Mouse (Mus musculus) kidney, embryonic 16.5 days (tissue): ENCODE results near the gene Upf2. TPM values are rescaled to one million over a fixed set of nuclear protein-coding genes. Genes with fewer than 3 reads are reported as not detected.
"Not testable (repeated sequence)": the region's sequence is repeated elsewhere in the genome, so short reads cannot be mapped to it uniquely, and the experiment has no call there.

Source experiments
- ATAC-seq: fragments of 200-750 bp; cut with Nextera tagmentation; 2 replicates; pipeline ENCODE4 v1.8.0; 2017; ENCODE audit warnings: moderate TSS enrichment; ENCODE audit not compliant: low FRiP score, low TSS enrichment
- H3K27ac ChIP-seq: fragments of 300-500 bp; sonication (generic); 2 replicates; pipeline ENCODE4 v1.5.1; 2014; ENCODE audit warnings: low read length
- H3K27me3 ChIP-seq: fragments of 300-500 bp; sonication (generic); 2 replicates; pipeline ENCODE4 v1.6.1; 2014; ENCODE audit warnings: low read length, control low read depth, mixed read lengths; ENCODE audit not compliant: insufficient read depth
- H3K36me3 ChIP-seq: fragments of 300-500 bp; sonication (generic); 2 replicates; pipeline ENCODE4 v1.6.1; 2014; ENCODE audit warnings: low read length, control low read depth, mixed read lengths; ENCODE audit not compliant: insufficient read depth
- H3K4me1 ChIP-seq: fragments of 300-500 bp; sonication (generic); 2 replicates; pipeline ENCODE4 v1.6.1; 2014; ENCODE audit warnings: low read length, control low read depth, mixed read lengths; ENCODE audit not compliant: insufficient read depth
- H3K4me2 ChIP-seq: fragments of 300-500 bp; sonication (generic); replicated peaks from 2 replicates; pipeline ENCODE4 v1.6.1; 2014; ENCODE audit warnings: low read depth, low read length
- H3K4me3 ChIP-seq: fragments of 300-500 bp; sonication (generic); 2 replicates; pipeline ENCODE4 v1.5.1; 2014; ENCODE audit warnings: mild to moderate bottlenecking, low read length
- H3K9ac ChIP-seq: fragments of 300-500 bp; sonication (generic); replicated peaks from 2 replicates; pipeline ENCODE4 v1.6.1; 2014; ENCODE audit warnings: low read length
- H3K9me3 ChIP-seq: fragments of 300-500 bp; sonication (generic); 2 replicates; pipeline ENCODE4 v1.6.1; 2016; ENCODE audit warnings: low read length, control low read depth
- WGBS: fragments of 180-500 bp; shearing (Covaris S2); extraction: QIAGEN DNeasy Blood & Tissue Kit; methylation state at CpG from one replicate; pipeline ENCODE4 v1.1.7; 2014; 5-methylcytosine and 5-hydroxymethylcytosine counted together
- polyA plus RNA-seq: library from polyadenylated mRNA; unstranded; fragments of >200 nt; fragmentation: Nextera tagmentation; extraction: Ambion mirVana; gene quantifications from 2 replicates; pipeline ENCODE4 v1.2.1, GENCODE M21; 2015

Upf2 gene
- polyA plus RNA-seq, 1 experiment from 2014 or later, result 11.0 TPM

DNA sequence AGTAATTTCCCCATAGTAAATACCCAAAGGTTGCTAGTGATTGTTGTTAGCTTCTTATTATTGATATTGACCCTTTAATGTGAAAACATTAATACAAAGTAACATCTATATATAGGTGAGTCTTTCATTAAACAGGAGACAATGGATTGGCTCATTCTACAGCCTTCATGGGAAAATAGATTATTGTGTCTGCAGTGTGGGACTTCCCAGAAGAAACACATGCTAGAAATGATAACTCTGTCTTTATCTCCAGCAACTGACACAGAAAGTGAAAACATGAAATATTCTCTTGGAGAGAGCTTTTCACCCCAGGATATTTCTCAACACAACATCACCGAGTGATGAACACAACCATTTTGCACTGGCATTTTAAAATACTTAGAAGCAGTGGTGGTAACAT lies 5.6 kb upstream of the Upf2 start:
- Histone ChIP-seq H3K9ac (no peak overlapping the region), H3K4me3 (no peak overlapping the region), H3K36me3 (no peaks in the 10 kb centered on the region), H3K4me1 (peaks cover 3% of the 10 kb centered on the region; the same call in 1 of the 2 replicates), H3K4me2 (no peak overlapping the region), H3K9me3 (no peaks in the 10 kb centered on the region), H3K27me3 (no peaks in the 10 kb centered on the region), H3K27ac (no peak overlapping the region)
- WGBS, result 87% methylated on average over 1 of the region's 1 CpGs
- ATAC-seq, result no peak

DNA sequence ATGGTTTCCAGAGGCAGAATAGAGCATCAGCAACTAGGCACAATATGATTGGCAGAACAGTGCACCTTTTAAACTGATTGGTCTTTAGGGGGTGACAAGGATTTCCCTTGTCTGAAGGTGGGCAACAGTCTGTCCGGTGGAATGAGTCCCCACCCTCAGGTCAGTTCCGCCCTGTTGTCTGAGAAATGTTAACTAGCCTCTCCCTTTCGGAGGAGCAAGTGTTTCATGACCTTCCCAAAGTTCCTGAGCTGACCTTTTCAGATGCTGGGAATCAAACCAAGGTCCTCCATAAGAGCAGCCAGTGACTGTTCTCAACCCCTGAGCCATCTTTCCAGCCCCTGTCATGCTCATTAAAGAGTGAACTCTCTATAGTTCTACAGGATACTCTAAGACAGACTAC lies 4.4 kb upstream of the Upf2 start:
- H3K9me3 ChIP-seq, result no peaks in the 10 kb centered on the region
- peaks cover 3% of the 10 kb centered on the region; the same call in 1 of the 2 replicates for H3K4me1 ChIP-seq
- no peaks in the 10 kb centered on the region for H3K36me3 ChIP-seq
- H3K4me2 ChIP-seq, result no peak overlapping the region
- no peaks in the 10 kb centered on the region for H3K27me3 ChIP-seq
- no peak overlapping the region for H3K9ac ChIP-seq
- WGBS, result 84% methylated on average over 3 of the region's 3 CpGs
- H3K27ac ChIP-seq, result no peak overlapping the region
- ATAC-seq, result no peak
- no peak overlapping the region for H3K4me3 ChIP-seq

DNA sequence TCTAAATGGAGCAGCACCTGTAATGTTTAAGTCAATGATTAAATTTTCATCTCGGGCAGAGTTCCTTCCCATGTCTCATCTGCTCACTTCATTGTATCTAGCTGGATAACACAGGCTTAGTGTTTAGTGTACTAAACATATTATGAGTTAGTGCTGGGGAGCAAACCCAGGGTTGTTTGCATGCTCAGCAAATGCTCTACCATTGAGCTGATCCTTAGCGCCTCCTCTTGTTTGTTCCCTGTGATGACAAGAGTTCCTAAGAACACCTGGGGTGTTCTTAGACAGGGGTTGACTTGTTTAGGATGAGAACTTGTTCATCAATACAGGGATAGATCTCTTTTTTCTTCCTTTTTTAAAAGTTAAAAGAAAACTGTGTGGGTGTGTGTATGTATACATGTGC lies 2.3 kb upstream of the Upf2 start:
- 84% methylated on average over 2 of the region's 2 CpGs for WGBS
- H3K9ac ChIP-seq, result no peak overlapping the region
- ATAC-seq, result no peak
- no peaks in the 10 kb centered on the region for H3K36me3 ChIP-seq
- no peak overlapping the region for H3K27ac ChIP-seq
- H3K27me3 ChIP-seq, result no peaks in the 10 kb centered on the region
- no peak overlapping the region for H3K4me2 ChIP-seq
- peaks cover 10% of the 10 kb centered on the region; the same call in 1 of the 2 replicates for H3K4me1 ChIP-seq
- no peak overlapping the region for H3K4me3 ChIP-seq
- H3K9me3 ChIP-seq, result no peaks in the 10 kb centered on the region

DNA sequence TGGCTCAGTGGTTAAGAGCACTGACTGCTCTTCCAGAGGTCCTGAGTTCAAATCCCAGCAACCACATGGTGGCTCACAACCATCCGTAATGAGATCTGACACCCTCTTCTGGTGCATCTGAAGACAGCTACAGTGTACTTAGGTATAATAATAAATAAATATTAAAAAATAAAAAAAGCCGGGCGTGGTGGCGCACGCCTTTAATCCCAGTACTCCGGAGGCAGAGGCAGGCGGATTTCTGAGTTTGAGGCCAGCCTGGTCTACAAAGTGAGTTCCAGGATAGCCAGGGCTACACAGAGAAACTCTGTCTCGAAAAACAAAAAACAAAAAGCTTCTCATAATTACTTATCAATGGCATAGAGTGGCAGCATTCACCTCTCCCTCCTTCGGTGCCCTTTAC lies 1.4 kb upstream of the Upf2 start:
- not testable (repeated sequence) for H3K4me1 ChIP-seq, H3K36me3 ChIP-seq, H3K27ac ChIP-seq, H3K9ac ChIP-seq, H3K27me3 ChIP-seq, H3K9me3 ChIP-seq, ATAC-seq
- Histone ChIP-seq H3K4me3 (peak overlapping the region; percentile 71; the same call in 1 of the 2 replicates), H3K4me2 (peak overlapping the region; percentile 65)
- 91% methylated on average over 9 of the region's 9 CpGs for WGBS

DNA sequence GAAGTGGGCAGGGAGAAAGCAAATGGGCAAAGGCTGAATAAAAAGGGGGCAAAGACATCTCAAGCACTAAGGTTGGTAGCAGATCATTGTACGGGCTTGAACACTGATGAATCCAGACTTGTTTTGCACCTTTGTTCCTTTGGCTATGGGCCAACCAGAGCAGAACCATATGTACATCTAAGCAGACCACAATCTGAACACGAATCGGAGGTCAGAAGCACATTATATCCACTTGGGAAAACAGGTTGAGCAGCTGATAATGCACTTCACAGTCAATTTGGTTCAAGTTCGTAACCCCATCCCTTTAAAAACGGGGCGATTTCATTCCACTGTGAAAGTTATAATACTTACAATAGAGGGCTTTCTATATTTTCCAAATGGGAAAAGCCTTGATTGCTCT lies 964 bp upstream of the Upf2 start:
- Histone ChIP-seq H3K4me1 (peaks cover 10% of the 10 kb centered on the region; the same call in 1 of the 2 replicates), H3K9ac (peak overlapping the region; percentile 75), H3K4me2 (peak overlapping the region; percentile 65), H3K9me3 (no peaks in the 10 kb centered on the region), H3K27ac (peak overlapping the region; percentile 78), H3K4me3 (peak overlapping the region; percentile 71), H3K27me3 (no peaks in the 10 kb centered on the region), H3K36me3 (no peaks in the 10 kb centered on the region)
- WGBS, result 6% methylated on average over 6 of the region's 6 CpGs
- ATAC-seq, result no peak

DNA sequence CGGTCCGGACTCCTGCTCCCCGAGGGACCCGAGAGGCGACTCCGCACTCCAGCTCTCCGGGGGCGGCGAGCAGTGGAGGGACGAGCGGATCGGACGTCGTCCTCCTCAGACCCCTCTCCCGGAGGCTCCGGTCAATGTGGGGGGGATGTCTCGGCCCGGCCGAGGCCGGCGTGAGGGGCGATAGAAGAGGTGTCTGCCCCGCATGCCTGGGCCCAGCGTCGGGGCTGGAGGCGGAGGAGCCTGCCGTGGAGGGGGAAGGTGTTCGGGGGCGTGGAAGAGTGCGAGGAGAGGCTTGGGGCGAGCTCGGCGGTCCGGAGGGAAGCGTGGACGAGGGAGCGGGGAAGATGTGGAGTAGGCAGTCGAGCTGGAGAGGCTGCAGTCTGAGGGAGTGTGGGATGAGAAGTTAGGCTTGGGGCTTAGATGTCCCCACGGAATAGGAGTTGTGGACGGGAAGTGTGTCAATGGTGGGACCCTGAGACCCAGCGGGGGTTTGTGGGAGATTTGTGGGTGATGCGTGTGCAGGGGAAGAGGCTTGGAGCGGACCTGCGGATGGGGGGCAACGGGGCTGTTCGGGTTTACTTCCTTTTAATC lies 447 bp downstream of the Upf2 start:
- H3K9me3 ChIP-seq, result no peaks in the 10 kb centered on the region
- peak overlapping the region; percentile 92 for H3K27ac ChIP-seq
- WGBS, result 0% methylated on average over 46 of the region's 46 CpGs
- H3K27me3 ChIP-seq, result no peaks in the 10 kb centered on the region
- peak overlapping the region; percentile 87 for H3K4me2 ChIP-seq
- H3K4me3 ChIP-seq, result peak overlapping the region; percentile 71
- H3K4me1 ChIP-seq, result peaks cover 10% of the 10 kb centered on the region; the same call in 1 of the 2 replicates
- ATAC-seq, result peak; percentile 69
- no peaks in the 10 kb centered on the region for H3K36me3 ChIP-seq
- H3K9ac ChIP-seq, result peak overlapping the region; percentile 92

DNA sequence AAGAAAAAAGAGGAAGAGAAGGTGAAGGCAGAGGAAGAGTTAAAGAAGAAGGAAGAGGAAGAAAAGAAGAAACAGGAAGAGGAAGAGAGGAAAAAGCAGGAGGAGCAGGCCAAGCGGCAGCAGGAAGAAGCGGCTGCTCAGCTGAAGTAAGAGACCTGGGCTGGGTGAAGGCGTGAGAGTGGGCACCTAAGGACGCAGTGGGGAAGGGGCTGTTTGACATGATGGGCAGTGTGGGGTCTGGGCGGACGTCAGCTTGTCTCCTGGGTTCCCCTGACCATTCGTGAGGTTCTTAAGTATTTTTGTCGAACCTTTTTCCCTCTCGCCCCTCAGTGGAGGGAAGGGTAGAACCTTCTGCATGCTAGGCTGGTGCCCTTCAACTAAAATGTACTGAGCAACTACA lies 6.4 kb downstream of the Upf2 start:
- Histone ChIP-seq H3K4me3 (no peak overlapping the region), H3K36me3 (peaks cover 40% of the 10 kb centered on the region), H3K27me3 (no peaks in the 10 kb centered on the region), H3K27ac (no peak overlapping the region), H3K4me1 (0 out of 2 replicates have a peak, but pooled peaks cover under 1% of the 10 kb centered on the region), H3K9ac (no peak overlapping the region), H3K9me3 (no peaks in the 10 kb centered on the region), H3K4me2 (no peak overlapping the region)
- ATAC-seq, result no peak
- 90% methylated on average over 9 of the region's 9 CpGs for WGBS

DNA sequence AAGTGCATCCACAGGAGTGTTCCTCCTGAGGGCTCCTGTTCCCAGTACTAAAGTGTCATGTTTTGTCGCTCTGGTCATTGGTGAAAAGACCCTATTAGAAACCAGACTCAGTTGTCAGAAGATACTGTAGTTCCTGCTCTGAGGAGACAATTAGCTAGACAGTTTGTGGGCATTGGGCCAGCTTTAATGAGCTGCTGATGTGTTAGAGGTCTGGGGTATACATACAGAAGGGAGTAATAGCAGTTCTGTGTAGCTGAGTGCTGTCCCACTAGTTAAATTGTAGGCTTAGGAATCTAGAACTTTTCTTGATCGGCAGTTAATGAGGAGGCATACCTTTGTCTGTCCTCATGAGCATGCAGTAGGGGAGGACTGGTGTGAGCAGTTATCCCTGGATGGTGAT lies 11.0 kb downstream of the Upf2 start:
- ATAC-seq, result no peak
- no peak overlapping the region for H3K4me2 ChIP-seq
- no peak overlapping the region for H3K9ac ChIP-seq
- H3K27ac ChIP-seq, result no peak overlapping the region
- H3K4me3 ChIP-seq, result no peak overlapping the region
- no peaks in the 10 kb centered on the region for H3K4me1 ChIP-seq
- peaks cover 3% of the 10 kb centered on the region; the same call in 1 of the 2 replicates for H3K9me3 ChIP-seq
- WGBS, result 89% methylated on average over 2 of the region's 2 CpGs
- H3K36me3 ChIP-seq, result peaks cover 55% of the 10 kb centered on the region
- H3K27me3 ChIP-seq, result no peaks in the 10 kb centered on the region

DNA sequence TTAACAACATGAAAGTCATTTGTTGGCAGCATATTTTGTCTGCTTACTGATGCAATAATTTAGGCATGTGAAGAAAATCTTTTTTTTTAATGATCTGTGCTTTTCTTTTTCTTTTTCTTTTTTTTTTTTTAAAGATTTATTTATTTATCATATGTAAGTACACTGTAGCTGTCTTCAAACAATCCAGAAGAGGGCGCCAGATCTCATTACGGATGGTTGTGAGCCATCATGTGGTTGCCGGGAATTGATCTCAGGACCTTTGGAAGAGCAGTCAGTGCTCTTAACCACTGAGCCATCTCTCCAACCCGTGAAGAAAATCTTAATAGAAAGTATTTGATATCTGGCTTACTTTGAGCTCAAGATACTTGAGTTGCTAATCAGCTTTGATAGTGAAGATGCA lies 12.5 kb downstream of the Upf2 start:
- H3K4me1 ChIP-seq, ATAC-seq, H3K27me3 ChIP-seq, H3K4me2 ChIP-seq, H3K9ac ChIP-seq, H3K27ac ChIP-seq, H3K4me3 ChIP-seq, H3K9me3 ChIP-seq: not testable (repeated sequence)
- WGBS, result 89% methylated on average over 4 of the region's 4 CpGs
- H3K36me3 ChIP-seq, result peaks cover 45% of the 10 kb centered on the region

DNA sequence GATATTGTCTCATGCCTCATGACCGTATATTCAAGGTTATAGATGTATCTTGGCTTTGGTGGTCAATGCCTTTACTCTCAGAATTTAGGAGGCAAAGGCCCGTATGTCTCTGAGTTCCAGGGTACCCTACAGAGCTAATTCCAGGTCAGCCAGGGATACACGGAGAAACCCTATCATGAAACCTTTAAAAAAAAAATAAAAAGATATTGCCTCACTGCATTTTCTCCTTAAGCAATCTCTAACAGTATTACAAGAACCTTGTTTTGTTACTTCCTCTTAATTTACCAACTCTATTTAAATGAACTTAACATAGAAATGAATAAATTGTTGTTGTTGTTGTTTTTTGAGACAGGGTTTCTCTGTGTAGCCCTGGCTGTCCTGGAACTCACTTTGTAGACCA lies 14.7 kb downstream of the Upf2 start:
- peaks cover 29% of the 10 kb centered on the region for H3K36me3 ChIP-seq
- H3K4me3 ChIP-seq, result no peak overlapping the region
- H3K4me1 ChIP-seq, result no peaks in the 10 kb centered on the region
- H3K4me2 ChIP-seq, result no peak overlapping the region
- WGBS, result 96% methylated on average over 3 of the region's 3 CpGs
- no peak overlapping the region for H3K27ac ChIP-seq
- H3K27me3 ChIP-seq, result no peaks in the 10 kb centered on the region
- H3K9me3 ChIP-seq, result peaks cover 3% of the 10 kb centered on the region; the same call in 1 of the 2 replicates
- no peak overlapping the region for H3K9ac ChIP-seq
- no peak for ATAC-seq
